ENCODE assay signal across 10 mouse cellular contexts in genomic region chr10:117145546-117146265, GRCm38 (mm10). TPM values are rescaled to one million over a fixed set of nuclear protein-coding genes. Genes with fewer than 3 reads are reported as not detected.
DNase-seq lines count a peak whose midpoint lies in the region; ATAC-seq and TF ChIP-seq lines count a peak whose summit lies in the region.
"Had no signal": no experiment of that assay in that cellular context is flagged by ENCODE, and none has a peak within 500 bp of the region (broad histone marks: within the 10 kb centered on the region; RNA-seq: fewer than 3 reads in every experiment).

No protein-coding gene starts in this region.

- TF ChIP-seq POLR2A in bone marrow macrophage, adult 2 months (IDR thresholded peaks at IDR 0.05; ENCODE audit: borderline replicate concordance, low read depth, low read length) = no peak

- DNase-seq in kidney, postnatal 0 days (ENCODE audit: low spot score) = no peak
- DNase-seq in kidney, postnatal 25 days = no peak
- DNase-seq in thymus, postnatal 10 days (ENCODE audit: low spot score in 2 of 2) = no peak
- DNase-seq in gastrocnemius, postnatal 10 days = no peak
- DNase-seq: embryo, embryonic 11 days; gastrocnemius, postnatal 25 days; kidney, postnatal 10 days had no signal

- TF ChIP-seq CTCF in kidney, postnatal 0 days (IDR thresholded peaks at IDR 0.05; ENCODE audit: low read depth) = no peak
- no peak for TF ChIP-seq CTCF in bone marrow macrophage, adult 2 months (IDR thresholded peaks at IDR 0.05; ENCODE audit: low read depth, low read length)

- no peak for ATAC-seq in kidney, postnatal 0 days (replicated peaks; ENCODE audit: low FRiP score, low read depth)
- no peak; the same call in 1 of the 2 replicates for ATAC-seq in liver, embryonic 15.5 days (ENCODE audit: insufficient read depth)
- no peak for ATAC-seq in stomach, embryonic 15.5 days (ENCODE audit: insufficient read depth, low FRiP score, low read depth)

- H3K4me1 ChIP-seq in kidney, postnatal 0 days (replicated peaks; ENCODE audit: insufficient read depth, low read length) = peaks cover 17% of the 10 kb centered on the region
- H3K4me1 ChIP-seq in bone marrow macrophage, adult 2 months (ENCODE audit: control insufficient read depth, insufficient read depth, low read length) = peaks cover 39% of the 10 kb centered on the region
- peaks cover 75% of the 10 kb centered on the region for H3K4me1 ChIP-seq in liver, embryonic 15.5 days (replicated peaks)
- H3K4me1 ChIP-seq in stomach, embryonic 15.5 days = peaks cover 23% of the 10 kb centered on the region

- no peak overlapping the region for H3K4me3 ChIP-seq in kidney, postnatal 0 days (replicated peaks; ENCODE audit: low read depth, low read length)
- H3K4me3 ChIP-seq in bone marrow macrophage, adult 2 months (ENCODE audit: insufficient read depth, low read length) = peak overlapping the region; percentile 7; the same call in 1 of the 2 replicates
- H3K4me3 ChIP-seq in liver, embryonic 15.5 days (replicated peaks) = peak overlapping the region; percentile 100
- H3K4me3 ChIP-seq in stomach, embryonic 15.5 days (replicated peaks) = no peak overlapping the region

- no peaks in the 10 kb centered on the region for H3K27me3 ChIP-seq in kidney, postnatal 0 days (ENCODE audit: insufficient read depth, low read length)
- no peaks in the 10 kb centered on the region for H3K27me3 ChIP-seq in liver, embryonic 15.5 days
- H3K27me3 ChIP-seq in stomach, embryonic 15.5 days (replicated peaks) = no peaks in the 10 kb centered on the region

- H3K4me2 ChIP-seq in kidney, postnatal 0 days (ENCODE audit: low read length) = no peak overlapping the region
- peak overlapping the region; percentile 89 for H3K4me2 ChIP-seq in liver, embryonic 15.5 days
- H3K4me2 ChIP-seq in stomach, embryonic 15.5 days = peak overlapping the region; percentile 33; the same call in 1 of the 2 replicates

- no peaks in the 10 kb centered on the region for H3K36me3 ChIP-seq in kidney, postnatal 0 days (ENCODE audit: insufficient read depth, low read length)
- no peaks in the 10 kb centered on the region for H3K36me3 ChIP-seq in liver, embryonic 15.5 days (replicated peaks)
- no peaks in the 10 kb centered on the region for H3K36me3 ChIP-seq in stomach, embryonic 15.5 days

- H3K27ac ChIP-seq in kidney, postnatal 0 days = 0 out of 2 replicates have a peak overlapping the region, but pooled peaks have one; percentile 5
- peak overlapping the region; percentile 33 for H3K27ac ChIP-seq in bone marrow macrophage, adult 2 months (ENCODE audit: insufficient read depth, low read depth, low read length)
- H3K27ac ChIP-seq in liver, embryonic 15.5 days (replicated peaks) = peak overlapping the region; percentile 84
- no peak overlapping the region for H3K27ac ChIP-seq in stomach, embryonic 15.5 days

- no peaks in the 10 kb centered on the region for H3K9me3 ChIP-seq in kidney, postnatal 0 days (replicated peaks; ENCODE audit: low read length)
- H3K9me3 ChIP-seq in liver, embryonic 15.5 days (replicated peaks) = no peaks in the 10 kb centered on the region
- no peaks in the 10 kb centered on the region for H3K9me3 ChIP-seq in stomach, embryonic 15.5 days

- WGBS in kidney, postnatal 0 days = 67% methylated on average over 8 of the region's 8 CpGs
- WGBS in liver, embryonic 15.5 days (ENCODE audit: insufficient replicate concordance) = 30% methylated on average over 8 of the region's 8 CpGs
- 47% methylated on average over 8 of the region's 8 CpGs for WGBS in stomach, embryonic 15.5 days

- no peak overlapping the region for H3K9ac ChIP-seq in kidney, postnatal 0 days (ENCODE audit: low read depth, low read length)
- H3K9ac ChIP-seq in liver, embryonic 15.5 days = no peak overlapping the region
- H3K9ac ChIP-seq in stomach, embryonic 15.5 days = no peak overlapping the region

RNA-seq across cellular contexts. Expression of gene Frs2, which starts 2.6 kb away (rescaled TPM):
- polyA plus RNA-seq in kidney, postnatal 0 days (2015; fragmentation: Nextera tagmentation; extraction: Ambion mirVana) = 17.8 and 18.5 TPM in 2 replicates
- polyA plus RNA-seq in bone marrow macrophage, adult 2 months (2012; ENCODE audit: insufficient read depth, insufficient read length, missing spikeins) = 18.2 and 20.5 TPM in 2 replicates
- 6.9 and 7.5 TPM in 2 replicates for polyA plus RNA-seq in liver, embryonic 15.5 days (2015; fragmentation: Nextera tagmentation; extraction: Ambion mirVana)
- polyA plus RNA-seq in stomach, embryonic 15.5 days (2015; fragmentation: Nextera tagmentation; extraction: Ambion mirVana) = 18.4 and 18.8 TPM in 2 replicates
- 10 to 100 TPM; 11.3 to 15.0 TPM for total RNA-seq in gastrocnemius, postnatal 10 days (2021)

Comparison
In these comparisons a context has a peak if more than half of its experiments do, and no peak if none do; other contexts are left out.
1. H3K4me3 ChIP-seq: peak in bone marrow macrophage, adult 2 months (single experiment) and liver, embryonic 15.5 days (single experiment); none in kidney, postnatal 0 days (single experiment) and stomach, embryonic 15.5 days (single experiment).